Mouse (Mus musculus) subcutaneous adipose tissue, adult 2 months (tissue): ENCODE results near the gene Zfp330. TPM values are rescaled to one million over a fixed set of nuclear protein-coding genes. Genes with fewer than 3 reads are reported as not detected.

Source experiments
- polyA plus RNA-seq: library from polyadenylated mRNA; depleted of rRNA; stranded (reverse); fragments of >200 nt; gene quantifications from 2 replicates; pipeline ENCODE4 v1.2.3, GENCODE M21; 2012; ENCODE audit warnings: low replicate concordance; rRNA removed

The Zfp330 gene
- polyA plus RNA-seq, result 11.6 and 14.9 TPM in 2 replicates

DNA sequence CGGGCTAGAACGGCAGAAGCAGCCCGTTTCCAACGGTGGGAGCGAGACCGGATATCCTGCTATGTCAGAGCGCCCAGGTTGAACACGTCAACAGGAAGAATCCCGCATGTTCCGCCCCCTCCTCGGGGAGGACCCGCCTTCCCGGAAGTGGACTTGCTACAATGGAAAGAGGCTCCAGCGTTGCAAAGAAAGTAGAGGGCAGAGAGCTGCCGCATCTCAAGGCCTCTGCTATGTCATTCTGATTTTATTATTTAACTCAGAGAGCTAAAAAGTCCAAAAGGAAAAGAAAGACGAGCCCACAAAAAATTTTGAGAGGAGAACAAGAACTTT is at the start of gene Zfp330:
Gene Zfp330 (minus strand): TSS at position 68 of the 330 bp plus-strand sequence.

Other genes with a start within 250 kb of the Zfp330 start
- gene Rnf150, start 89.2 kb upstream of the Zfp330 start, polyA plus RNA-seq, result 4.3 and 7.8 TPM in 2 replicates